Mouse (Mus musculus) intestine, embryonic 16.5 days (tissue): ENCODE results near the gene Nr1h4. TPM values are rescaled to one million over a fixed set of nuclear protein-coding genes. Genes with fewer than 3 reads are reported as not detected.

ENCODE experiments used
- ATAC-seq: fragments of 200-750 bp; cut with Nextera tagmentation; 2 replicates; pipeline ENCODE4 v1.8.0; 2017; ENCODE audit warnings: moderate TSS enrichment, moderate library complexity
- H3K27ac ChIP-seq: fragments of 300-500 bp; sonication (generic); 2 replicates; pipeline ENCODE4 v1.5.1; 2014; ENCODE audit warnings: mild to moderate bottlenecking, low read length
- H3K27me3 ChIP-seq: fragments of 300-500 bp; sonication (generic); replicated peaks from 2 replicates; pipeline ENCODE4 v1.6.1; 2014; ENCODE audit warnings: low read length, control low read depth, mixed read lengths; ENCODE audit not compliant: control insufficient read depth, insufficient read depth
- H3K36me3 ChIP-seq: fragments of 300-500 bp; sonication (generic); 2 replicates; pipeline ENCODE4 v1.6.1; 2014; ENCODE audit warnings: low read length, control low read depth; ENCODE audit not compliant: control insufficient read depth, insufficient read depth
- H3K4me1 ChIP-seq: fragments of 300-500 bp; sonication (generic); 2 replicates; pipeline ENCODE4 v1.6.1; 2014; ENCODE audit warnings: low read length, control low read depth, mixed read lengths; ENCODE audit not compliant: control insufficient read depth, insufficient read depth
- H3K4me2 ChIP-seq: fragments of 300-500 bp; sonication (generic); 2 replicates; pipeline ENCODE4 v1.6.1; 2014; ENCODE audit warnings: low read depth, low read length, control low read depth
- H3K4me3 ChIP-seq: fragments of 300-500 bp; sonication (generic); 2 replicates; pipeline ENCODE4 v1.5.1; 2014; ENCODE audit warnings: mild to moderate bottlenecking, low read length
- H3K9ac ChIP-seq: fragments of 300-500 bp; sonication (generic); 2 replicates; pipeline ENCODE4 v1.6.1; 2014; ENCODE audit warnings: low read depth, low read length
- H3K9me3 ChIP-seq: fragments of 300-500 bp; sonication (generic); 2 replicates; pipeline ENCODE4 v1.6.1; 2016; ENCODE audit warnings: low read length, control low read depth; ENCODE audit not compliant: control insufficient read depth
- WGBS: fragments of 180-500 bp; shearing (Covaris S2); extraction: QIAGEN DNeasy Blood & Tissue Kit; methylation state at CpG from one replicate; pipeline ENCODE4 v1.1.7; 2014; 5-methylcytosine and 5-hydroxymethylcytosine counted together
- polyA plus RNA-seq: library from polyadenylated mRNA; unstranded; fragments of >200 nt; fragmentation: Nextera tagmentation; extraction: Ambion mirVana; gene quantifications from 2 replicates; pipeline ENCODE4 v1.2.1, GENCODE M21; 2015

The Nr1h4 gene
- 84.0 and 108 TPM in 2 replicates for polyA plus RNA-seq

DNA sequence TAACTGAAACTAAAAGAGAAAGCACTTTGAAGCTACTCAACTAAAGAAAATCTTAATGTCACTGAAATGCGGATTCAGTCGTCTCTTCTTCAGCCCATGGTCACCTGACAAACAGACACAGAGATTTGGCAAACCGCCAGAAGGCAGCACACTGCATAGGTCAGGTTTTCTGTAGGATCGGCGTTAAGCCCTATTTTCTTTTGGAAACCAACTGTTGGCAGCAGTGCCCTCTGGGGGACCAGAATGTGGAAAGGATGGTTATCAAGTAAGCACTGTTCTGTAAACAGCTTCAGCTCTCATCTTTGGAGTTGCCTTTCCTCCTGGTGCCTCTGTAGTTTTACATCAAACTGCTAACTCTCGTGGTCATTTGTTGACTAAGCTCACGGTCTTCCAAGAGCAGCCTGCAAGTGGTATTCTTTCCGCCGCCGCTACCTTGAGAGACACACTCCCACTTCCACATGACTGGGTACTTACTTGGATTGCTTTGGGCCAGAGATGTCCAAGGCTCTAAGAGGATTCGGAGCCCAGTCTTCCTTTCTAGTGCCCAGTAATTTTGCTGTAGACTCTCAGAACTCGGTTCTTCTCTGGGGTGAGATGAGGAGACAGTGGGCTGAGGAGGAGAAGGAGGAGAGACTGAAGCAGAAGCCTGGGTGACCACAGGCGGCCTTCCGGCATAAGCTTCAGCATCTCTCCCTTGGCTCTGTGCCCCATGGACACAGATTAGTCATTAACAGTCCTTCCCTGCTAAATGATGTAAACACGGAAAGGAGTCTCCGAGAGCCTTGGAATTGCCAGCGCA, at the start of gene Nr1h4:
TSS of gene Nr1h4 (minus strand) at position 657 of the 799 bp plus-strand sequence.
- Histone ChIP-seq H3K4me2 (peak within 1 kb of the TSS; percentile 49), H3K9ac (peak within 1 kb of the TSS; percentile 57), H3K4me1 (peaks cover 19% of the 10 kb centered on the region), H3K36me3 (no peaks in the 10 kb centered on the region), H3K4me3 (peak within 1 kb of the TSS; percentile 26), H3K27ac (peak within 1 kb of the TSS; percentile 66), H3K9me3 (no peaks in the 10 kb centered on the region), H3K27me3 (no peaks in the 10 kb centered on the region)
- ATAC-seq = peak; percentile 82
- WGBS = 44% methylated on average over 17 of the region's 17 CpGs

DNA sequence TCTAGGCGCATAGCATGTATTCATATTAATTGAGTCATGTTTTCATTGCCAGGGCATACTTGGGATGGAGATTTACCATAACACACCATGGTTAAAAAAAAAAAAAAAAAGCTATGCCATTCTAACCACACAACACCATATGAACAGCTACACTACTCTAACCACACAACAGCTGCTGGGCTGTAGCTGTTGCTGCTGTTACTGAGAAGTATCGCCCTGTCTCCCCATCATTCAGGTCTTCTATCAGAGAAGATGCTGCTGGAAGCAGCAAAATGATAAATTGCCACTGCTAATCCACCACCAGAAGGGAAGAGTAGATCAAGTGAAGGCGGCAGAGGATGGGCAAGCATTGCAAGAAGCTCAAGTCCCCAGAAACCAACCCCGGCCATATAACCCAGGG, 45.4 kb upstream of the Nr1h4 start:
- Histone ChIP-seq H3K4me3 (no peak overlapping the region), H3K9me3 (no peaks in the 10 kb centered on the region), H3K27me3 (no peaks in the 10 kb centered on the region), H3K4me2 (no peak overlapping the region), H3K36me3 (no peaks in the 10 kb centered on the region), H3K4me1 (no peaks in the 10 kb centered on the region), H3K27ac (no peak overlapping the region), H3K9ac (no peak overlapping the region)
- ATAC-seq = no peak
- 89% methylated on average over 4 of the region's 4 CpGs for WGBS

GRCm38 (mm10) chr10:89577666-89578065, 44.3 kb upstream of the Nr1h4 start:
- Histone ChIP-seq H3K4me2 (no peak overlapping the region), H3K27ac (no peak overlapping the region), H3K9me3 (no peaks in the 10 kb centered on the region), H3K27me3 (no peaks in the 10 kb centered on the region), H3K4me1 (0 out of 2 replicates have a peak, but pooled peaks cover 5% of the 10 kb centered on the region), H3K4me3 (no peak overlapping the region), H3K9ac (no peak overlapping the region), H3K36me3 (no peaks in the 10 kb centered on the region)
- no peak for ATAC-seq
- WGBS = 77% methylated on average over 3 of the region's 3 CpGs

DNA sequence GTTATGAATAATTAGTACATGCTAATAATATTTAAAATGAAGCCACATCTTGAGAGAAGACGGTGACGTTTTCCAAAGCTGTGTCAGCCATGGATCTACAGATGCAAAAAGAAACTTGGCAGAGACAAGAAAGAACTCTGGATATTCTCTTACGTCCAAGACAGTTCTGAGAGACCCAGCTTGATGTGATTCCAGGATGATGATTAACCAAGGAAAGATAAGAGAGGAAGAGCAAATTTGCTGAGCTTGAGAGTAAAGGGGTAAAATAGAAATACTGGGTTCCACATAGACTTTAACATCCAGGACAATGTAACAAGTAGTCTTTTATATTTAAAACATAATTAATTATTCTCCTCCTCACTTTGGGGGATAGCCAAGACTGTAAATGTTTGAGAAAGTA, 40.0 kb upstream of the Nr1h4 start:
- no peak overlapping the region for H3K27ac ChIP-seq
- H3K9ac ChIP-seq = no peak overlapping the region
- H3K9me3 ChIP-seq = no peaks in the 10 kb centered on the region
- peak overlapping the region; percentile 17; the same call in 1 of the 2 replicates for H3K4me2 ChIP-seq
- H3K36me3 ChIP-seq = no peaks in the 10 kb centered on the region
- no peak overlapping the region for H3K4me3 ChIP-seq
- no peaks in the 10 kb centered on the region for H3K27me3 ChIP-seq
- 0 out of 2 replicates have a peak, but pooled peaks cover 5% of the 10 kb centered on the region for H3K4me1 ChIP-seq
- peak; percentile 70; the same call in 1 of the 2 replicates for ATAC-seq
- 54% methylated on average over 3 of the region's 3 CpGs for WGBS

DNA sequence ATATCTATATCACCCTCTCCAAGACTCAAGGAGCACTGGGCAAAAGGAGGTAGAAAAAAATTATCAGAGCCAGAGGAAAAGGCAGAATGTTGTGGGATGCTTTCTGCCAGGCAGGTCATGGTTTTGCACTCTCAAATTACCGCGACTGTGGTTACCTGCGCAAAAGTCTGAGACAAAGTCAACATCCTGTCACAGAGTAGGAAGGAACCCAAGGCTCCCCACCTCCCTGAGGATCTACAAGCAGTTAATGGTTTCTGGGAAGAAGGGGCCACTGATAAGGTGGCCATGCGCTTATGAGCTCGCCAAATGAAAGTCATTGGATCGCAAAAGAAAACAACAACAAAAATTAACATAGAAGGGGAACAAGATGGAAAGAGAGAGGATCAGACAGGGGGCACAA, 39.6 kb upstream of the Nr1h4 start:
- H3K4me2 ChIP-seq = peak overlapping the region; percentile 17; the same call in 1 of the 2 replicates
- 0 out of 2 replicates have a peak, but pooled peaks have one; percentile 41 for ATAC-seq
- 68% methylated on average over 6 of the region's 6 CpGs for WGBS

GRCm38 (mm10) chr10:89567391-89567790, 34.0 kb upstream of the Nr1h4 start:
- no peak overlapping the region for H3K4me3 ChIP-seq
- no peak overlapping the region for H3K9ac ChIP-seq
- WGBS = 77% methylated on average over 2 of the region's 2 CpGs
- H3K4me1 ChIP-seq = no peaks in the 10 kb centered on the region
- H3K27ac ChIP-seq = no peak overlapping the region
- no peaks in the 10 kb centered on the region for H3K36me3 ChIP-seq
- no peak overlapping the region for H3K4me2 ChIP-seq
- no peaks in the 10 kb centered on the region for H3K9me3 ChIP-seq
- no peak for ATAC-seq
- H3K27me3 ChIP-seq = no peaks in the 10 kb centered on the region

More for the DNA sequence above, 39.6 kb upstream of the Nr1h4 start:
- H3K9ac ChIP-seq = no peak overlapping the region
- no peaks in the 10 kb centered on the region for H3K27me3 ChIP-seq
- H3K4me3 ChIP-seq = no peak overlapping the region
- no peaks in the 10 kb centered on the region for H3K9me3 ChIP-seq
- no peaks in the 10 kb centered on the region for H3K36me3 ChIP-seq
- H3K27ac ChIP-seq = no peak overlapping the region
- H3K4me1 ChIP-seq = 0 out of 2 replicates have a peak, but pooled peaks cover 5% of the 10 kb centered on the region

GRCm38 (mm10) chr10:89565301-89566022, 32.1 kb upstream of the Nr1h4 start:
- no peak for ATAC-seq
- H3K4me1 ChIP-seq = no peaks in the 10 kb centered on the region
- H3K27ac ChIP-seq = no peak overlapping the region
- H3K9ac ChIP-seq = no peak overlapping the region
- WGBS = 79% methylated on average over 9 of the region's 9 CpGs
- H3K4me2 ChIP-seq = no peak overlapping the region
- no peaks in the 10 kb centered on the region for H3K36me3 ChIP-seq
- H3K27me3 ChIP-seq = no peaks in the 10 kb centered on the region
- no peak overlapping the region for H3K4me3 ChIP-seq
- no peaks in the 10 kb centered on the region for H3K9me3 ChIP-seq

DNA sequence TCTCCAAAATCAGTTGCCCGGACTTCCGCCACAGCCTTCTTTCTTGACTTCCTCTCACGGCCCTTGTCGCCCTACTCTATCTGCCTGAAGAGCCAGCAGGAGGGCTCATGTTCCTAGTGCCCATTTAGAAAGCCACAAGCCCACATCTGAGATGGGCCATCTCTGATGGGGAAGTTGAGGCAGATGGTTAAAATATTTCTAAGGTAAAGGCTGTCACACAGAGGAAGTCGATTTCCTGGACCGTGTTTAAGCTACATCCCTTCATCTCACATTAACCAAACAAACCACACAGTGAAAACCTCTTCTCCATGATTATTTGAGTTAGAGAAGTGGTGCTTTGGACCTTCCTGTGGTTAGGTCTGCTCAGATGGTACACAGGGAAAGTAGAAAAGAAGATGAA, 28.7 kb upstream of the Nr1h4 start:
- WGBS = 84% methylated on average over 6 of the region's 6 CpGs
- no peak overlapping the region for H3K9ac ChIP-seq
- no peaks in the 10 kb centered on the region for H3K36me3 ChIP-seq
- no peak overlapping the region for H3K27ac ChIP-seq
- H3K9me3 ChIP-seq = no peaks in the 10 kb centered on the region
- H3K4me1 ChIP-seq = no peaks in the 10 kb centered on the region
- H3K27me3 ChIP-seq = no peaks in the 10 kb centered on the region
- H3K4me2 ChIP-seq = no peak overlapping the region
- no peak overlapping the region for H3K4me3 ChIP-seq
- no peak for ATAC-seq

GRCm38 (mm10) chr10:89559351-89559750, 26.0 kb upstream of the Nr1h4 start:
- no peak overlapping the region for H3K9ac ChIP-seq
- no peak overlapping the region for H3K4me2 ChIP-seq
- H3K27me3 ChIP-seq = no peaks in the 10 kb centered on the region
- no peaks in the 10 kb centered on the region for H3K36me3 ChIP-seq
- H3K4me1 ChIP-seq = no peaks in the 10 kb centered on the region
- no peaks in the 10 kb centered on the region for H3K9me3 ChIP-seq
- WGBS = 60% methylated on average over 3 of the region's 3 CpGs
- H3K27ac ChIP-seq = no peak overlapping the region
- ATAC-seq = peak; percentile 31; the same call in 1 of the 2 replicates
- no peak overlapping the region for H3K4me3 ChIP-seq
